Mouse (Mus musculus): ENCODE data around the gene F2rl3. TPM values are rescaled to one million over a fixed set of nuclear protein-coding genes. Genes with fewer than 3 reads are reported as not detected.

F2rl3 gene
- total RNA-seq, 1 experiment, result 0.31 TPM

GRCm38 (mm10) chr8:72756771-72757390 lies 4.8 kb upstream of the F2rl3 start:
- Histone ChIP-seq H3K36me3 (ENCODE audit: control insufficient read depth, insufficient read depth, low read length, poor library complexity, severe bottlenecking) (peaks cover 7% of the 10 kb centered on the region; the same call in 1 of the 2 replicates), H3K4me3 (ENCODE audit: insufficient read depth in 1 of 2, low read depth in 1 of 2, low read length in 2 of 2, poor library complexity in 1 of 2, severe bottlenecking in 1 of 2) (peak overlapping the region; percentile 42 to 56), H3K27ac (ENCODE audit: insufficient read depth, low read depth, low read length, poor library complexity, severe bottlenecking) (no peak overlapping the region), H3K4me1 (ENCODE audit: control insufficient read depth in 2 of 2, insufficient read depth in 2 of 2, low read length in 2 of 2, poor library complexity in 1 of 2) (no peaks in the 10 kb centered on the region; a peak in 1 of 4 replicates), H3K9me3 (ENCODE audit: control insufficient read depth, insufficient read depth, low read depth, low read length) (no peaks in the 10 kb centered on the region), H3K9ac (ENCODE audit: insufficient read depth, low read depth, low read length, poor library complexity, severe bottlenecking) (peak overlapping the region; percentile 26; the same call in 1 of the 2 replicates)
- in situ Hi-C loops (cut with MboI; ENCODE audit: low sequenced_read_pairs in 2 of 2, unreplicated experiment in 2 of 2), result no loop called here
- DNase-seq (ENCODE audit: low read depth, low spot score), result no peak
- TF ChIP-seq ZNF384 (IDR thresholded peaks at IDR 0.05; ENCODE audit: low read depth, low read length) (no peak), ZC3H11A (IDR thresholded peaks at IDR 0.05; ENCODE audit: borderline replicate concordance, low read depth, low read length) (no peak), HCFC1 (IDR thresholded peaks at IDR 0.05; ENCODE audit: borderline replicate concordance, insufficient read depth, low read length) (no peak), MAFK (IDR thresholded peaks at IDR 0.05; ENCODE audit: insufficient read depth, low read depth, low read length) (no peak), CHD2 (IDR thresholded peaks at IDR 0.05; ENCODE audit: low read depth, low read length) (no peak)

GRCm38 (mm10) chr8:72757426-72758195 lies 4.1 kb upstream of the F2rl3 start:
- no peaks in the 10 kb centered on the region; a peak in 1 of 4 replicates for H3K4me1 ChIP-seq (ENCODE audit: control insufficient read depth in 2 of 2, insufficient read depth in 2 of 2, low read length in 2 of 2, poor library complexity in 1 of 2)
- peaks cover 7% of the 10 kb centered on the region; the same call in 1 of the 2 replicates for H3K36me3 ChIP-seq (ENCODE audit: control insufficient read depth, insufficient read depth, low read length, poor library complexity, severe bottlenecking)
- no peak for DNase-seq (ENCODE audit: low read depth, low spot score)
- no peak for TF ChIP-seq ZNF384 (IDR thresholded peaks at IDR 0.05; ENCODE audit: low read depth, low read length)
- no peak for TF ChIP-seq MAFK (IDR thresholded peaks at IDR 0.05; ENCODE audit: insufficient read depth, low read depth, low read length)
- TF ChIP-seq ZC3H11A (IDR thresholded peaks at IDR 0.05; ENCODE audit: borderline replicate concordance, low read depth, low read length), result no peak
- no peak for TF ChIP-seq CHD2 (IDR thresholded peaks at IDR 0.05; ENCODE audit: low read depth, low read length)
- peak overlapping the region; percentile 26; the same call in 1 of the 2 replicates for H3K9ac ChIP-seq (ENCODE audit: insufficient read depth, low read depth, low read length, poor library complexity, severe bottlenecking)
- H3K9me3 ChIP-seq (ENCODE audit: control insufficient read depth, insufficient read depth, low read depth, low read length), result no peaks in the 10 kb centered on the region
- peak overlapping the region; percentile 42 to 56; a peak in 3 of 4 replicates for H3K4me3 ChIP-seq (ENCODE audit: insufficient read depth in 1 of 2, low read depth in 1 of 2, low read length in 2 of 2, poor library complexity in 1 of 2, severe bottlenecking in 1 of 2)
- no peak overlapping the region for H3K27ac ChIP-seq (ENCODE audit: insufficient read depth, low read depth, low read length, poor library complexity, severe bottlenecking)
- in situ Hi-C loops (cut with MboI; ENCODE audit: low sequenced_read_pairs in 2 of 2, unreplicated experiment in 2 of 2), result no loop called here

- TF ChIP-seq CHD2 (IDR thresholded peaks at IDR 0.05; ENCODE audit: low read depth, low read length) (no peak), ZNF384 (IDR thresholded peaks at IDR 0.05; ENCODE audit: low read depth, low read length) (no peak), HCFC1 (IDR thresholded peaks at IDR 0.05; ENCODE audit: borderline replicate concordance, insufficient read depth, low read length) (no peak), ZC3H11A (IDR thresholded peaks at IDR 0.05; ENCODE audit: borderline replicate concordance, low read depth, low read length) (no peak), MAFK (IDR thresholded peaks at IDR 0.05; ENCODE audit: insufficient read depth, low read depth, low read length) (no peak)
- DNase-seq (ENCODE audit: low read depth, low spot score), result no peak
- Histone ChIP-seq H3K4me3 (ENCODE audit: insufficient read depth in 1 of 2, low read depth in 1 of 2, low read length in 2 of 2, poor library complexity in 1 of 2, severe bottlenecking in 1 of 2) (no peak overlapping the region), H3K9ac (ENCODE audit: insufficient read depth, low read depth, low read length, poor library complexity, severe bottlenecking) (no peak overlapping the region), H3K4me1 (ENCODE audit: control insufficient read depth in 2 of 2, insufficient read depth in 2 of 2, low read length in 2 of 2, poor library complexity in 1 of 2) (no peaks in the 10 kb centered on the region; a peak in 1 of 4 replicates), H3K27ac (ENCODE audit: insufficient read depth, low read depth, low read length, poor library complexity, severe bottlenecking) (no peak overlapping the region), H3K36me3 (ENCODE audit: control insufficient read depth, insufficient read depth, low read length, poor library complexity, severe bottlenecking) (peaks cover 4% of the 10 kb centered on the region; the same call in 1 of the 2 replicates), H3K9me3 (ENCODE audit: control insufficient read depth, insufficient read depth, low read depth, low read length) (no peaks in the 10 kb centered on the region)
- in situ Hi-C loops (cut with MboI; ENCODE audit: low sequenced_read_pairs in 2 of 2, unreplicated experiment in 2 of 2), result no loop called here
These were observed 3.4 kb upstream of the F2rl3 start for GRCm38 (mm10) chr8:72758310-72758709.

- Histone ChIP-seq H3K9me3 (ENCODE audit: control insufficient read depth, insufficient read depth, low read depth, low read length) (no peaks in the 10 kb centered on the region), H3K36me3 (ENCODE audit: control insufficient read depth, insufficient read depth, low read length, poor library complexity, severe bottlenecking) (no peaks in the 10 kb centered on the region; the same call in 1 of the 2 replicates), H3K9ac (ENCODE audit: insufficient read depth, low read depth, low read length, poor library complexity, severe bottlenecking) (no peak overlapping the region), H3K4me1 (ENCODE audit: control insufficient read depth in 2 of 2, insufficient read depth in 2 of 2, low read length in 2 of 2, poor library complexity in 1 of 2) (no peaks in the 10 kb centered on the region; a peak in 1 of 4 replicates), H3K4me3 (ENCODE audit: insufficient read depth in 1 of 2, low read depth in 1 of 2, low read length in 2 of 2, poor library complexity in 1 of 2, severe bottlenecking in 1 of 2) (no peak overlapping the region), H3K27ac (ENCODE audit: insufficient read depth, low read depth, low read length, poor library complexity, severe bottlenecking) (no peak overlapping the region)
- in situ Hi-C loops (cut with MboI; ENCODE audit: low sequenced_read_pairs in 2 of 2, unreplicated experiment in 2 of 2), result no loop called here
- TF ChIP-seq ZNF384 (IDR thresholded peaks at IDR 0.05; ENCODE audit: low read depth, low read length) (no peak), CHD2 (IDR thresholded peaks at IDR 0.05; ENCODE audit: low read depth, low read length) (no peak), ZC3H11A (IDR thresholded peaks at IDR 0.05; ENCODE audit: borderline replicate concordance, low read depth, low read length) (no peak), MAFK (IDR thresholded peaks at IDR 0.05; ENCODE audit: insufficient read depth, low read depth, low read length) (no peak), HCFC1 (IDR thresholded peaks at IDR 0.05; ENCODE audit: borderline replicate concordance, insufficient read depth, low read length) (no peak)
- no peak for DNase-seq (ENCODE audit: low read depth, low spot score)
These were observed 1.5 kb upstream of the F2rl3 start for GRCm38 (mm10) chr8:72760216-72760615.
